In genomic region chr11:98149304-98149750, GRCm38 (mm10) we compare ENCODE assay signal across 7 mouse cellular contexts. TPM values are rescaled to one million over a fixed set of nuclear protein-coding genes. Genes with fewer than 3 reads are reported as not detected.
A peak's percentile ranks its signal among the peaks of the same experiment; 100 is the strongest.
DNase-seq lines count a peak whose midpoint lies in the region; ATAC-seq lines count a peak whose summit lies in the region.

No protein-coding gene starts in this region.

- H3K9ac ChIP-seq in midbrain, embryonic 13.5 days (replicated peaks), result peak overlapping the region; percentile 94

- peak overlapping the region; percentile 89 for H3K27ac ChIP-seq in limb, embryonic 10.5 days
- H3K27ac ChIP-seq in midbrain, embryonic 13.5 days, result peak overlapping the region; percentile 98

- H3K27me3 ChIP-seq in limb, embryonic 10.5 days (ENCODE audit: low read depth, poor library complexity, severe bottlenecking), result no peaks in the 10 kb centered on the region
- H3K27me3 ChIP-seq in midbrain, embryonic 13.5 days, result no peaks in the 10 kb centered on the region

- WGBS in limb, embryonic 10.5 days, result under 1% methylated on average over 56 of the region's 57 CpGs
- WGBS in midbrain, embryonic 13.5 days, result under 1% methylated on average over 31 of the region's 57 CpGs

- H3K9me3 ChIP-seq in limb, embryonic 10.5 days (replicated peaks), result no peaks in the 10 kb centered on the region
- H3K9me3 ChIP-seq in midbrain, embryonic 13.5 days, result no peaks in the 10 kb centered on the region

- DNase-seq in adrenal gland, adult 8-10 months, result peak; percentile 90
- DNase-seq in embryo, embryonic 9.5 days (ENCODE audit: extremely low spot score), result peak; percentile 97
- peak; percentile 90 for DNase-seq in kidney, adult 11 months
- peak; percentile 99 for DNase-seq in limb, embryonic 10.5 days (ENCODE audit: low spot score)
- peak; percentile 83 for DNase-seq in spleen, adult 12 weeks (ENCODE audit: low spot score)

- peaks cover 19% of the 10 kb centered on the region for H3K4me1 ChIP-seq in limb, embryonic 10.5 days
- H3K4me1 ChIP-seq in midbrain, embryonic 13.5 days (replicated peaks), result peaks cover 35% of the 10 kb centered on the region

- ATAC-seq in granulocyte monocyte progenitor cell, adult 5-6 weeks (replicated peaks; ENCODE audit: poor library complexity, severe bottlenecking), result peak; percentile 58
- ATAC-seq in midbrain, embryonic 13.5 days, result peak; percentile 93

- peak overlapping the region; percentile 84 for H3K4me3 ChIP-seq in limb, embryonic 10.5 days
- H3K4me3 ChIP-seq in midbrain, embryonic 13.5 days (replicated peaks), result peak overlapping the region; percentile 98

- peaks cover 5% of the 10 kb centered on the region; the same call in 1 of the 2 replicates for H3K36me3 ChIP-seq in limb, embryonic 10.5 days
- 0 out of 2 replicates have a peak, but pooled peaks cover 5% of the 10 kb centered on the region for H3K36me3 ChIP-seq in midbrain, embryonic 13.5 days

- H3K4me2 ChIP-seq in midbrain, embryonic 13.5 days (replicated peaks), result peak overlapping the region; percentile 91

RNA-seq across cellular contexts. Expression of gene Fbxl20, which starts 0.9 kb away (rescaled TPM):
- 10 to 100 TPM; 37.4 to 45.0 (median 41.1) TPM for total RNA-seq in adrenal gland, adult 8-10 months (2022)
- total RNA-seq in granulocyte monocyte progenitor cell, adult 5-6 weeks (2014; fragmentation: Nextera tagmentation), result 13.7 and 16.4 TPM in 2 replicates
- total RNA-seq in granulocyte monocyte progenitor cell, adult 5-6 weeks (2017), result 6.6 and 7.4 TPM in 2 replicates
- 17.3 and 27.3 TPM in 2 replicates for polyA plus RNA-seq in limb, embryonic 10.5 days (2016; fragmentation: Nextera tagmentation; extraction: Ambion mirVana)
- 27.0 and 33.7 TPM in 2 replicates for polyA plus RNA-seq in midbrain, embryonic 13.5 days (2015; fragmentation: Nextera tagmentation; extraction: Ambion mirVana)

RNA-seq across cellular contexts. Expression of gene Med1, which starts 43.8 kb away (rescaled TPM):
- 10 to 100 TPM; 62.9 to 72.7 (median 66.6) TPM for total RNA-seq in adrenal gland, adult 8-10 months (2022)
- 80.2 and 96.6 TPM in 2 replicates for total RNA-seq in granulocyte monocyte progenitor cell, adult 5-6 weeks (2014; fragmentation: Nextera tagmentation)
- total RNA-seq in granulocyte monocyte progenitor cell, adult 5-6 weeks (2017), result 41.2 and 42.8 TPM in 2 replicates
- polyA plus RNA-seq in limb, embryonic 10.5 days (2016; fragmentation: Nextera tagmentation; extraction: Ambion mirVana), result 73.2 and 84.3 TPM in 2 replicates
- polyA plus RNA-seq in midbrain, embryonic 13.5 days (2015; fragmentation: Nextera tagmentation; extraction: Ambion mirVana), result 74.3 and 75.7 TPM in 2 replicates

RNA-seq across cellular contexts. Expression of gene Cdk12, which starts 53.5 kb away (rescaled TPM):
- 10 to 100 TPM; 41.6 to 57.7 (median 49.9) TPM for total RNA-seq in adrenal gland, adult 8-10 months (2022)
- total RNA-seq in granulocyte monocyte progenitor cell, adult 5-6 weeks (2014; fragmentation: Nextera tagmentation), result 57.2 and 59.8 TPM in 2 replicates
- 44.8 and 49.1 TPM in 2 replicates for total RNA-seq in granulocyte monocyte progenitor cell, adult 5-6 weeks (2017)
- 12.2 and 14.6 TPM in 2 replicates for polyA plus RNA-seq in limb, embryonic 10.5 days (2016; fragmentation: Nextera tagmentation; extraction: Ambion mirVana)
- 12.2 and 12.9 TPM in 2 replicates for polyA plus RNA-seq in midbrain, embryonic 13.5 days (2015; fragmentation: Nextera tagmentation; extraction: Ambion mirVana)

Comparison
In these comparisons a context has a peak if more than half of its experiments do, and no peak if none do; other contexts are left out.
1. Peak in every context shown above with its lines: DNase-seq, ATAC-seq, H3K4me3 ChIP-seq and H3K27ac ChIP-seq.